Mouse (Mus musculus) heart, postnatal 0 days (tissue): ENCODE results near the gene Rims1.

Experiments used
- CTCF ChIP-seq: IDR thresholded peaks from 2 replicates; pipeline ENCODE4 v1.5.1; 2016; ENCODE audit warnings: antibody characterized with exemption, control low read depth, low read depth
- EP300 ChIP-seq: IDR thresholded peaks from 2 replicates; pipeline ENCODE4 v1.6.1; 2016; ENCODE audit warnings: antibody characterized with exemption, low read depth

DNA sequence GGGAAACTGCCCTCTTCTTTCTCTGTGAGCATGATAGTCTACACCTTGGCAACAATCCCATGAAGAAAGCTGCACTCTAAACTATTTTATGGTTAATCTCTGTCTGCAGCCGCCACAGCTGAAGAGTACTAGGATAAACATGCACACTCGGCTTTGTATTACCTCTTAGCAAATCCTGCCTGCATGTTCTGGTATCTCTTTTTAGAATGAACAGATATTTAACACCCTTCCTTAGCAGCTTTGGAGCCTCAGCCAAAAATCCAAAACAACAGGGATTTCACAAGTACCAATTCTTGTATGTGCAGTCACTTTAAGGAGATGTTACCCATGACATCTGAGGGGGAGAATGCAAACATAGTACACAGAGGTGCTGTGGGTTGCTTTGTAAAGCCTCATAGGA lies 545.5 kb downstream of the Rims1 start:
- TF ChIP-seq CTCF (no peak), EP300 (no peak)
